Mouse (Mus musculus): Measurements from ENCODE around the gene Trak1. TPM values are rescaled to one million over a fixed set of nuclear protein-coding genes. Genes with fewer than 3 reads are reported as not detected.

Trak1 gene
- polyA plus RNA-seq, 1 experiment: 103 TPM

DNA sequence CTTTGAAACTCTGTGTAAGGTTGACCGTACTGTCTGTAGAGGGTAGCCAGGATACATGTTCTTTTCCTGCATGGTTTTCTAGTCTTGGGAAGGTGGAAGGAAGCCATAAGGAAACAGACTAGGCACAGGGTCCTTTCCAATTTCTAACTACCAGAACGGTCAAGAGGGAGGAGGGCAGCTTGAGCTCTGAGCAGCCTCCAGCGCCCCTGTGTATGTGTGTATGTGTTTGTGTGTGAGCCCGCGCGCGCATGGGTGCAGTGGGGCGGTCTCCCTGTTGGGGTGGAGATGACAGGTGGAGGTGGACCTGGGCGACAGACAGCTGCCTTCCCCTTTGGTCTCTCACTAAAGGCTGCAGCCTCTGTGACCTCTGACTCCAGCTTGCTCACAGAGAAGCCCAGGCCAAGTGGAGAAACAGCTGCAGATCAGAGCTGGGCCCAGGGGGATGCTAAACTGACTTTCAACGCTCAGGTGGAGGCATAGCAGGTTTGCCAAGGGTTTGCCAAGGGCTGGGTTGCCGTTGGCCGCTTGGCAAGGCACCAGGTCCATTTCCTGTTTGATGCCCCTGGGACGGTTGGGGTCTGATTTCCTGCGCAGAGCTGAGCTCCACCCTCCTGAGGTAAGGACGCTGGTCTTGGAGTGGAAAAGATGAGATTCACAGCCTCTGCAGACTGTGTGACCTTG is 1.2 kb downstream of the Trak1 start:
- WGBS: 5% methylated on average over 15 of the region's 15 CpGs
- Histone ChIP-seq H3K27me3 (ENCODE audit: control insufficient read depth, insufficient read depth, low read length) (no peaks in the 10 kb centered on the region), H3K27ac (ENCODE audit: insufficient read depth, low read length) (peak overlapping the region; percentile 52; the same call in 1 of the 2 replicates), H3K4me3 (replicated peaks; ENCODE audit: insufficient read depth, low read depth, low read length) (peak overlapping the region; percentile 77), H3K4me1 (ENCODE audit: control insufficient read depth, insufficient read depth, low read length) (peaks cover 32% of the 10 kb centered on the region)
- no peak for TF ChIP-seq CTCF (IDR thresholded peaks at IDR 0.05; ENCODE audit: borderline replicate concordance, insufficient read depth, low read depth, low read length)
- DNase-seq: peak in 1 of 2 experiments; percentile 50

DNA sequence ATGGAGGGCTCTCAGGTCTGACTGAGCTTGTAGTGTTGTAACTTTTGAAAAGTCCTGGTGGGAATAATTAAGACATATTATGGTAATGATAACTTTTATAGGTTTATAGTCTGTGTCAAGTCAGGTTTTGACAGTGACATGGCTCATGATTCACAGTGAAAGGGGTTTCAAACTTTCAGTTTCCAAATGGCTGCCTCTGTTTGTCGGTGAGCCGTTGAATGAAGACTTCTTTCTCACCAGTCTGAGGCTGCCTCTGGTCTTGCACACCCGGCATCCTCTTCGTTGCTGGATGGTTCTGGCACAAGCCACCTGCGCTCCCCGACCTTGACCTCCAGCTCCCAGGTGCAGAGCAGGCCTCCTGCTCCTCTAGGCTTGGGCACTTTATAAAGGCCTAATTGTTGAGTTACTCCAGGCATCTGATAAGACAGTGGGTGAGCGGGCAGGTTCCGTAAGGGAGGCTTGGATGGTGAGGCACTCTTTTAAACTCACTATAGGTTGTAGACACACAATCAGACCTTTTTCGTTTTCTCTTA is 2.0 kb downstream of the Trak1 start:
- no peak for DNase-seq
- 0 out of 2 replicates have a peak overlapping the region, but pooled peaks have one; percentile 6 for H3K27ac ChIP-seq (ENCODE audit: insufficient read depth, low read length)
- TF ChIP-seq CTCF (IDR thresholded peaks at IDR 0.05; ENCODE audit: borderline replicate concordance, insufficient read depth, low read depth, low read length): no peak
- TF ChIP-seq POLR2A (IDR thresholded peaks at IDR 0.05; ENCODE audit: borderline replicate concordance, insufficient read depth, low read length): no peak
- no peaks in the 10 kb centered on the region for H3K27me3 ChIP-seq (ENCODE audit: control insufficient read depth, insufficient read depth, low read length)
- 36% methylated on average over 9 of the region's 9 CpGs for WGBS
- peaks cover 37% of the 10 kb centered on the region for H3K4me1 ChIP-seq (ENCODE audit: control insufficient read depth, insufficient read depth, low read length)
- peak overlapping the region; percentile 50 for H3K4me3 ChIP-seq (replicated peaks; ENCODE audit: insufficient read depth, low read depth, low read length)

DNA sequence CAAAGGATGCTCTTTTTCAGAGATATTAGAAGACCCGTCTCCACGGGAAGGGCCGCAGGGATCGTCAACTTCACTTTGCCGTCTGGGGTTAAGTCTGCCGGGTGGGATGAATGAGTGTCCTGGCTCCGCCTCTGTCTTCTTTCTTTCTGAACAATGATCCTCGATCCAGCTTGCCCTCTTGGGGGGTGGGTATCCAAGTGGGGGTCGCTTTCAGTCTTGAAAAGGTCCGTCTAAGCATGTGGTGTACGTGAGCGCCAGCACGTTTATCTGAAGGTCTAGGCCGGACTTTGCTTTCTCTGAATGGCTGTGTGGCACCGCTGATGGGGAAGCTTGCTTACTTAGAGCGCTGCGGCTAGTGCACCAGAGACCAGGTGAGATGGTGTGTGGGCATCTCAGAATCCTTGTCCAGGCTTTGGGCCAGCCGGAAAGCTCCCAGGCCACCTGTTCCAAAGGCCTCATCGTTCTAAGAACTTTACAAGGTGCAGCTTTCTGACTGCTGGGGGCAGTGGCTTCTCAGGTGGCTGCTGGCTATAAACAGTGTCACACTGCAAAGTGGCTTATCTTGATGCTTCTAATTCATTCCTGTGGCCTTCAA is 2.8 kb downstream of the Trak1 start:
- TF ChIP-seq POLR2A (IDR thresholded peaks at IDR 0.05; ENCODE audit: borderline replicate concordance, insufficient read depth, low read length) (no peak), CTCF (IDR thresholded peaks at IDR 0.05; ENCODE audit: borderline replicate concordance, insufficient read depth, low read depth, low read length) (no peak)
- peak; percentile 51 to 59 for DNase-seq
- 12% methylated on average over 19 of the region's 19 CpGs for WGBS
- H3K4me3 ChIP-seq (replicated peaks; ENCODE audit: insufficient read depth, low read depth, low read length): peak overlapping the region; percentile 50
- no peaks in the 10 kb centered on the region for H3K27me3 ChIP-seq (ENCODE audit: control insufficient read depth, insufficient read depth, low read length)
- H3K4me1 ChIP-seq (ENCODE audit: control insufficient read depth, insufficient read depth, low read length): peaks cover 38% of the 10 kb centered on the region
- peak overlapping the region; percentile 6; the same call in 1 of the 2 replicates for H3K27ac ChIP-seq (ENCODE audit: insufficient read depth, low read length)

DNA sequence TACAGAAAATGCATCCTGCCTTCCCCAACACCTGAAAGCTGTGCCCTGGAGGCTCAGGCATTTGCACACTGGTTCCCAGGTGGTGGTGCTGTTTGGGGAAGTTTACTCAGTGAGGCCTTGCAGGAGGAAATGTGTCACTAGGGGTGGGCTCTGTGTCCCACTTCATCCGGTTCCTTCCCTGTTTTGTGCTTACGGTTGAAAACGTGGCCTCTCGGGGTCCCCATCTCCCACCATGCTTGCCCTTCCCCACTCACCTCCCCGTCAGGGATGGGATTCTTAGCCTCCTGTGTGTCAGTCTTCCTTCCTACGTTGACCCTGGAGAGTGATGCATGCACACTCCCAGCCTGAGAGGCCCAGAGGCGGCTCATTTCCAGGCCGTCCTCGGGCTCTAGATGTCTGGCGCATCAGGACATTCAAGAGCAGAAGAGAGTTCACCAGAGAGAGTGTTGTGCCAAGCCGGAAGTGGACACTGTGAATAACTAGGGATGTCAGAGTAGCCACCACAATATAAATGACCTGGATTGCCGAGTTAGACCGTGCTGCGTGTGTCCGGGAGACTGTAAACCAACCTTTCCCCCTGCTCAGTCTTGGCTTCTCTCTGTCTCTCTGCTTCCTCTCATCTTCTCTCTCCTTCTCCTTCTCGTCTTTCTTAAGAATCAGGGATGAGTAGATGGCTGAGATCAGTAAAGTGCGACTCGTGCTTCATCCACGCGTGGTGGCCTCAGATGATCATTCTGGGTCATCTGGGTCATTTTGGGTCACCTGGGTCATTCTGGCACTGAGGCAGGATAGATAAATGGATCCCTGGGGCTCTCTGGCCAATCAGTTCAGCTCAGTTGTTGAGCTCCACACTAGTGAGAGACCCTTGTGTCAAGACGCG is 4.0 kb downstream of the Trak1 start:
- TF ChIP-seq POLR2A (IDR thresholded peaks at IDR 0.05; ENCODE audit: borderline replicate concordance, insufficient read depth, low read length) (no peak), CTCF (IDR thresholded peaks at IDR 0.05; ENCODE audit: borderline replicate concordance, insufficient read depth, low read depth, low read length) (no peak)
- WGBS: 59% methylated on average over 22 of the region's 22 CpGs
- Histone ChIP-seq H3K27ac (ENCODE audit: insufficient read depth, low read length) (no peak overlapping the region), H3K27me3 (ENCODE audit: control insufficient read depth, insufficient read depth, low read length) (no peaks in the 10 kb centered on the region), H3K4me3 (replicated peaks; ENCODE audit: insufficient read depth, low read depth, low read length) (no peak overlapping the region), H3K4me1 (ENCODE audit: control insufficient read depth, insufficient read depth, low read length) (peaks cover 46% of the 10 kb centered on the region)
- peak in 1 of 2 experiments; percentile 24 for DNase-seq

DNA sequence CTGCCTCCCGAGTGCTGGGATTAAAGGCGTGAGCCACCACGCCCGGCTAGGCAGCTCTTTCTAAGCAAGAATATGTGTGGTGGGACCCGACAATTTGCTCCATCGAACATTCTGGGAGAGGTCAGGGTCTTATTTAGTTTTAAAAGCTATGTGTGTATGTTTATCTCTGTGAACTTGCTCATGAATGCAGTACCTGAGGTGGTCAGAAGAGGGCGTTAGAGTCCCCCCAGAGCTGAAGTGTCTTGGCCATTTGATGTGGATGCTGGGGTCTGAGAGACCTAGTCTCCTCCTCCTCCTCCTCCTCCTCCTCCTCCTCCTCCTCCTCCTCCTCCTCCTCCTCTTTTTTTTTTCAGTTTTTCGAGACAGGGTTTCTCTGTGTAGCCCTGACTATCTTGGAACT is 5.2 kb downstream of the Trak1 start:
- Histone ChIP-seq H3K27me3 (ENCODE audit: control insufficient read depth, insufficient read depth, low read length) (no peaks in the 10 kb centered on the region), H3K4me1 (ENCODE audit: control insufficient read depth, insufficient read depth, low read length) (peaks cover 52% of the 10 kb centered on the region), H3K4me3 (replicated peaks; ENCODE audit: insufficient read depth, low read depth, low read length) (no peak overlapping the region), H3K27ac (ENCODE audit: insufficient read depth, low read length) (no peak overlapping the region)
- WGBS: 85% methylated on average over 7 of the region's 8 CpGs
- peak in 1 of 2 experiments; percentile 40 for DNase-seq
- TF ChIP-seq POLR2A (IDR thresholded peaks at IDR 0.05; ENCODE audit: borderline replicate concordance, insufficient read depth, low read length) (no peak), CTCF (IDR thresholded peaks at IDR 0.05; ENCODE audit: borderline replicate concordance, insufficient read depth, low read depth, low read length) (peak; percentile 33; the same call in 1 of the 2 replicates)

DNA sequence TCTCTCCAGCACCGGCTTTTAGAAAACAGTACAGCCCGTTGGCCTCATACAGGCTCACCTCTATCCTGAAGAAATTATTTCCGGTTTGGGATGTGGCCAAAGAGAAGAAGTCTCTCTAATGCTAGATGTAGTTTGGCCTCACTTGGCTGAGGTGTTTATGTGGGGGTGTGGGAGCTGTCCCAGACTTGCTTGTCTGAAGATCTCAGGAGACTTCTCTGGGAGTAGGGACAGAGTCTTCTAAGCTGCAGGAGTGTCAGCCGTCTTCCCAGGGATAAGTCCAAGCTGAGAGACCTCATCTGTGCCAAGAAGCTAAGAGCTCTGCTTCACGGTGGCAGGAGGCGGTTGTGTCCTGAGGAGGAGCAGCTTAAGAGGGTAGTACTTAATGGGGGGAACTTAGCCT is 5.8 kb downstream of the Trak1 start:
- H3K27me3 ChIP-seq (ENCODE audit: control insufficient read depth, insufficient read depth, low read length): no peaks in the 10 kb centered on the region
- H3K4me1 ChIP-seq (ENCODE audit: control insufficient read depth, insufficient read depth, low read length): peaks cover 52% of the 10 kb centered on the region
- no peak for TF ChIP-seq POLR2A (IDR thresholded peaks at IDR 0.05; ENCODE audit: borderline replicate concordance, insufficient read depth, low read length)
- no peak for TF ChIP-seq CTCF (IDR thresholded peaks at IDR 0.05; ENCODE audit: borderline replicate concordance, insufficient read depth, low read depth, low read length)
- no peak overlapping the region for H3K4me3 ChIP-seq (replicated peaks; ENCODE audit: insufficient read depth, low read depth, low read length)
- WGBS: 23% methylated on average over 6 of the region's 6 CpGs
- H3K27ac ChIP-seq (ENCODE audit: insufficient read depth, low read length): no peak overlapping the region
- peak in 1 of 2 experiments; percentile 23 for DNase-seq

DNA sequence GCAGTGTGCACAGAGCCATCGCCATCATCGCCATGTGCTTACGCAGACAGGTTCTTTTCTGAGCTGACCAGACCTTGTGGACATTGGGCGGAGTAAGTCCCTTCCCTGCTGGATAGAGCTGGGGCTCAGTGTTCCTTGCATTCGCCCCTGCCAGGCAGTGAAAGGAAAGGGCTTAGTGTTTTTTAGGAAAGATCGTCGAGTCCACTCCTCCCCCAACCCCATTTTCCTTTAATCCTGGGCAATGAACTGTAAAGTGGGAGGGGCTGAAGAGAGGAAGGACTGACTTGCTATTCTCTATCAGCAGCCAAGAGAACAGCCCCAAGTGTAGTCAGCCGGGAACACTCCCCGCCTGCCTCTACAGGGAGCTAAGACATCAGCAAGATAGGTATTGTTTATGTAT is 6.4 kb downstream of the Trak1 start:
- Histone ChIP-seq H3K4me3 (replicated peaks; ENCODE audit: insufficient read depth, low read depth, low read length) (no peak overlapping the region), H3K27ac (ENCODE audit: insufficient read depth, low read length) (no peak overlapping the region), H3K4me1 (ENCODE audit: control insufficient read depth, insufficient read depth, low read length) (peaks cover 50% of the 10 kb centered on the region), H3K27me3 (ENCODE audit: control insufficient read depth, insufficient read depth, low read length) (no peaks in the 10 kb centered on the region)
- DNase-seq: peak in 1 of 2 experiments; percentile 15
- WGBS: 59% methylated on average over 9 of the region's 9 CpGs
- TF ChIP-seq POLR2A (IDR thresholded peaks at IDR 0.05; ENCODE audit: borderline replicate concordance, insufficient read depth, low read length) (no peak), CTCF (IDR thresholded peaks at IDR 0.05; ENCODE audit: borderline replicate concordance, insufficient read depth, low read depth, low read length) (no peak)

Data from cerebellum, adult 2 months (tissue).